Mouse (Mus musculus) neural tube, embryonic 11.5 days (tissue): ENCODE measurements around the gene Tmc4. TPM values are rescaled to one million over a fixed set of nuclear protein-coding genes. Genes with fewer than 3 reads are reported as not detected.
"Not testable (repeated sequence)": the region's sequence is repeated elsewhere in the genome, so short reads cannot be mapped to it uniquely, and the experiment has no call there.

Experiments
- ATAC-seq: fragments of 200-750 bp; cut with Nextera tagmentation; 2 replicates; pipeline ENCODE4 v1.8.0; 2017; ENCODE audit warnings: moderate number of reproducible peaks, mild to moderate bottlenecking, moderate TSS enrichment, moderate library complexity; ENCODE audit not compliant: insufficient read depth, low FRiP score, low TSS enrichment
- DNase-seq: peaks from one replicate; pipeline ENCODE4 v3.0.0-alpha.2; 2015; ENCODE audit warnings: low spot score
- H3K27ac ChIP-seq: fragments of 300-500 bp; sonication (generic); 2 replicates; pipeline ENCODE4 v1.5.1; 2014; ENCODE audit warnings: low read depth, mild to moderate bottlenecking, low read length
- H3K27me3 ChIP-seq: fragments of 300-500 bp; sonication (generic); 2 replicates; pipeline ENCODE4 v1.6.1; 2014; ENCODE audit warnings: mild to moderate bottlenecking, low read length, mixed read lengths; ENCODE audit not compliant: control insufficient read depth, insufficient read depth
- H3K36me3 ChIP-seq: fragments of 300-500 bp; sonication (generic); 2 replicates; pipeline ENCODE4 v1.6.1; 2014; ENCODE audit warnings: mild to moderate bottlenecking, low read length, moderate library complexity, mixed read lengths; ENCODE audit not compliant: control insufficient read depth, insufficient read depth
- H3K4me1 ChIP-seq: fragments of 300-500 bp; sonication (generic); 2 replicates; pipeline ENCODE4 v1.6.1; 2014; ENCODE audit warnings: low read length, mixed read lengths; ENCODE audit not compliant: control insufficient read depth, insufficient read depth
- H3K4me2 ChIP-seq: fragments of 300-500 bp; sonication (generic); 2 replicates; pipeline ENCODE4 v1.6.1; 2014; ENCODE audit warnings: low read depth, mild to moderate bottlenecking, moderate library complexity
- H3K4me3 ChIP-seq: fragments of 300-500 bp; sonication (generic); 2 replicates; pipeline ENCODE4 v1.5.1; 2014; ENCODE audit warnings: low read depth, low read length
- H3K9ac ChIP-seq: fragments of 300-500 bp; sonication (generic); 2 replicates; pipeline ENCODE4 v1.6.1; 2014; ENCODE audit warnings: mild to moderate bottlenecking, low read length
- H3K9me3 ChIP-seq: fragments of 300-500 bp; sonication (generic); 2 replicates; pipeline ENCODE4 v1.6.1; 2016; ENCODE audit warnings: low read length; ENCODE audit not compliant: control insufficient read depth
- WGBS: fragments of 180-500 bp; shearing (Covaris S2); extraction: QIAGEN DNeasy Blood & Tissue Kit; methylation state at CpG from one replicate; pipeline ENCODE4 v1.1.7; 2014; 5-methylcytosine and 5-hydroxymethylcytosine counted together
- polyA plus RNA-seq: library from polyadenylated mRNA; unstranded; fragments of >200 nt; fragmentation: Nextera tagmentation; extraction: Ambion mirVana; gene quantifications from 2 replicates; pipeline ENCODE4 v1.2.1, GENCODE M21; 2014

Tmc4 gene
- polyA plus RNA-seq: 2.7 and 3.3 TPM in 2 replicates

DNA sequence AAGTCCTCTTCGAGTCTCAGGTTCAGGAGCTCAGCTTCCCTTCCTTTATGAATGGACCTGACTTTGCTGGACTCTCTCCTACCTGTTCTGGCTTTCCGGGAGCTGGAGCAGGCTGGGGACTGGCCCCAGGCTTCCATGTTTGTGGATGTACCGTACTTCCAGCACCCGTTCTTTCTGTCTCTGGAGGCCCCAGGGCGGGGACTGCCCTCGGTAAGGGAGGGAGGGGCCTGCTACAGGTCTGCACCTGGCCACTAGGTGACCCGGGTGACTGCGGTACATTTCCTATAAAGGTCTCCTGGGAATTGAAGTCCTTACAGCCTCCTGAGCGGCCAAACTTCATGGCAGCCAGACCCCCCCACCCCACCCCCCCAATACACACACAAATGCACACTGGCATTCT lies at the start of gene Tmc4:
Gene Tmc4, minus strand, starts transcription at position 212 of the 400 bp plus-strand sequence.
- no peak for ATAC-seq
- 60% methylated on average over 9 of the region's 9 CpGs for WGBS
- no peak within 1 kb of the TSS for H3K4me3 ChIP-seq

DNA sequence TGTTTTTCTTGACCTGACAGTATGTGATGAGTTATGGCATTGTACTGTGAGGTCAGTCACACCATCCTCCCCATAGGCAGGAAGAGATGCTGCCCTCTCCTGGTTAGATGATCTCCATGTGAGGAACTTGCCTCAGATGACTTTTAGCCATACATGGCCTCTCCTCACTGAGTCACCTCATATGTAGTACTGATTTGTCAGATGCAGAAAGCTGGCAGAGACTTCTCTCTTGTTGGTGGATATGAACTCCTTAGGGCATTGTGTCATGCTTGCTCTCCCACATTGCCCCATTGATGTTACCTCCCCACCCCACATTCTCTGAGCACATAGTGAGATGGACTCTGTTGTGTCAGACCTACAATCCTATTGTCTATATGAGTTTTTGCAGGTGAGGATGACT lies 48.1 kb upstream of the Tmc4 start:
- not testable (repeated sequence) for H3K36me3 ChIP-seq, DNase-seq, H3K4me1 ChIP-seq, H3K9ac ChIP-seq, H3K27ac ChIP-seq, H3K4me2 ChIP-seq, H3K4me3 ChIP-seq, ATAC-seq, H3K27me3 ChIP-seq, H3K9me3 ChIP-seq

More for the DNA sequence above, at the start of gene Tmc4:
- Histone ChIP-seq H3K27me3 (no peaks in the 10 kb centered on the region), H3K9me3 (no peaks in the 10 kb centered on the region), H3K36me3 (no peaks in the 10 kb centered on the region; the same call in 1 of the 2 replicates), H3K4me2 (no peak within 1 kb of the TSS), H3K9ac (no peak within 1 kb of the TSS), H3K4me1 (no peaks in the 10 kb centered on the region), H3K27ac (no peak within 1 kb of the TSS)
- no peak for DNase-seq

- not testable (repeated sequence) for H3K4me2 ChIP-seq, H3K27ac ChIP-seq, H3K9ac ChIP-seq, DNase-seq, ATAC-seq, H3K9me3 ChIP-seq, H3K36me3 ChIP-seq, H3K4me1 ChIP-seq, H3K4me3 ChIP-seq, H3K27me3 ChIP-seq
- 56% methylated on average over 1 of the region's 3 CpGs for WGBS
These were observed 42.9 kb upstream of the Tmc4 start, which contains the start of gene Pirb for GRCm38 (mm10) chr7:3720268-3720667. Pirb (minus strand) TSS chr7:3720391.

GRCm38 (mm10) chr7:3715249-3715648 lies 37.9 kb upstream of the Tmc4 start:
- Histone ChIP-seq H3K27ac (no peak overlapping the region), H3K4me1 (no peaks in the 10 kb centered on the region), H3K9me3 (no peaks in the 10 kb centered on the region), H3K4me3 (no peak overlapping the region), H3K4me2 (no peak overlapping the region), H3K27me3 (no peaks in the 10 kb centered on the region), H3K36me3 (no peaks in the 10 kb centered on the region), H3K9ac (no peak overlapping the region)
- WGBS: 47% methylated on average over 1 of the region's 1 CpGs
- ATAC-seq: no peak
- no peak for DNase-seq

GRCm38 (mm10) chr7:3712264-3712942 lies 35.0 kb upstream of the Tmc4 start:
- no peak for DNase-seq

GRCm38 (mm10) chr7:3709000-3709399 lies 31.6 kb upstream of the Tmc4 start:
- ATAC-seq: no peak
- Histone ChIP-seq H3K4me3 (no peak overlapping the region), H3K4me1 (peaks cover 5% of the 10 kb centered on the region), H3K27ac (no peak overlapping the region), H3K36me3 (peaks cover 3% of the 10 kb centered on the region; the same call in 1 of the 2 replicates), H3K27me3 (no peaks in the 10 kb centered on the region), H3K9ac (no peak overlapping the region), H3K4me2 (no peak overlapping the region), H3K9me3 (no peaks in the 10 kb centered on the region)
- DNase-seq: no peak
- 87% methylated on average over 1 of the region's 1 CpGs for WGBS

More at GRCm38 (mm10) chr7:3712264-3712942, 35.0 kb upstream of the Tmc4 start:
- H3K4me3 ChIP-seq: no peak overlapping the region
- H3K4me2 ChIP-seq: no peak overlapping the region
- ATAC-seq: no peak
- no peak overlapping the region for H3K9ac ChIP-seq
- no peaks in the 10 kb centered on the region for H3K27me3 ChIP-seq
- no peaks in the 10 kb centered on the region for H3K4me1 ChIP-seq
- no peak overlapping the region for H3K27ac ChIP-seq
- H3K9me3 ChIP-seq: no peaks in the 10 kb centered on the region
- 36% methylated on average over 5 of the region's 5 CpGs for WGBS
- H3K36me3 ChIP-seq: no peaks in the 10 kb centered on the region

DNA sequence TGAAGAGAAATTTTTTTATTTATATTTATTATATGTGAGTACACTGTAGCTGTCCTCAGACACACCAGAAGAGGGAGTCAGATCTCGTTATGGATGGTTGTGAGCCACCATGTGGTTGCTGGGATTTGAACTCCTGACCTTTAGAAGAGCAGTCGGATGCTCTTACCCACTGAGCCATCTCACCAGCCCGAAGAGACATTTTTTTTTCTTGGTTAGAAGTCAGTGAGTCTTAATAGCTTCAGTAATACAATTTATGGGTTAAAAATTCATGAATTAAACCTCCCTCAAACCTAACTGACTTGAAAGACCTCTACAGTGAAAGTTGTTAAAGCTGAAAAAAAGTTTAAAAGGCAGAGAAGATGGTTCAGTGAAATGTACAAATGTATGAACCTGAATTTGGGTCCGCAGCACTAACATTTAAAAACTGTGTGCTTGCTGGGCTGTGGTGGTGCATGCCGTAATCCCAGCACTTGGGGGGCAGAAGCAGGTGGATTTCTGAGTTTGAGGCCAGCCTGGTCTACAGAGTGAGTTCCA lies 31.2 kb upstream of the Tmc4 start:
- not testable (repeated sequence) for H3K27ac ChIP-seq, H3K9ac ChIP-seq, H3K27me3 ChIP-seq, DNase-seq, ATAC-seq, H3K36me3 ChIP-seq, H3K4me3 ChIP-seq, H3K4me1 ChIP-seq, H3K9me3 ChIP-seq, H3K4me2 ChIP-seq
- WGBS: 40% methylated on average over 5 of the region's 5 CpGs

- ATAC-seq (no peak), DNase-seq (no peak)
- Histone ChIP-seq H3K4me1 (peaks cover 5% of the 10 kb centered on the region), H3K9me3 (no peaks in the 10 kb centered on the region), H3K4me2 (no peak overlapping the region), H3K27me3 (no peaks in the 10 kb centered on the region), H3K4me3 (no peak overlapping the region), H3K9ac (no peak overlapping the region), H3K36me3 (peaks cover 3% of the 10 kb centered on the region; the same call in 1 of the 2 replicates), H3K27ac (no peak overlapping the region)
- WGBS: 23% methylated on average over 7 of the region's 7 CpGs
These were observed 30.4 kb upstream of the Tmc4 start for GRCm38 (mm10) chr7:3707568-3708413.
